Mouse (Mus musculus): Measurements from ENCODE around the gene Capns1. TPM values are rescaled to one million over a fixed set of nuclear protein-coding genes. Genes with fewer than 3 reads are reported as not detected.
"Not testable (repeated sequence)": the region's sequence is repeated elsewhere in the genome, so short reads cannot be mapped to it uniquely, and the experiment has no call there.

Capns1 gene
- polyA plus RNA-seq, 1 experiment: 622 TPM

DNA sequence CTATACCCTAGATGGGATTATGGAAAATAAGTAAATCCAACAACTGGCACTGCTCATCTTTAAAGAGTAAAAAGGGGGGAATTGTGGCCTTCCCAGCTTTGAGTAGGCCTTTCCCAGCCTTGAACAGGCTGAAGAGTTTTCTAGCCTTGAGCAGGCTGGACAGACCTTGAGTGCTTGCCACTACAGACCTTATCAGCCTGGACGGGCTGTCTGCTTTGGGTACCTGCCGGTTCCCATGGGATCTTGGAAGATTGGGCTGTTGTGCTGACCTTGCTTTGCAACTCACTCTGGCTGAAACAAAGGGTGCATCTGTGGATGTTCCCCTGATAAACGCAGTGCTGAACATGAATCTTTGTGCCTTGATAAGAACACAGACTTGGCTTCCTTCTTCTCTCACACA, 15.3 kb upstream of the Capns1 start:
- Histone ChIP-seq H3K4me3 (no peak overlapping the region), H3K4me2 (ENCODE audit: low read depth) (no peak overlapping the region), H3K27me3 (ENCODE audit: control insufficient read depth, insufficient read depth, insufficient read length) (no peaks in the 10 kb centered on the region), H3ac (ENCODE audit: control insufficient read depth, insufficient read length) (no peak overlapping the region), H3K36me3 (ENCODE audit: control insufficient read depth, insufficient read depth) (no peaks in the 10 kb centered on the region), H3K79me2 (ENCODE audit: control insufficient read depth, insufficient read depth) (no peaks in the 10 kb centered on the region)
- TF ChIP-seq MYOG (IDR thresholded peaks at IDR 0.05; ENCODE audit: control insufficient read depth in 1 of 3, insufficient read depth in 1 of 3, insufficient read length in 2 of 3, low read depth in 2 of 3) (no peak), REST (IDR thresholded peaks at IDR 0.05; ENCODE audit: insufficient read depth, insufficient read length) (no peak), MAX (IDR thresholded peaks at IDR 0.05; ENCODE audit: low read depth) (no peak), SRF (IDR thresholded peaks at IDR 0.05; ENCODE audit: control insufficient read depth, insufficient read length, low read depth) (no peak), CEBPB (IDR thresholded peaks at IDR 0.05; ENCODE audit: insufficient read depth, poor library complexity, severe bottlenecking) (no peak), TCF12 (IDR thresholded peaks at IDR 0.05; ENCODE audit: insufficient read depth, poor library complexity, severe bottlenecking) (no peak), POLR2A (IDR thresholded peaks at IDR 0.05; ENCODE audit: insufficient read length, low read depth) (no peak), TCF3 (IDR thresholded peaks at IDR 0.05; ENCODE audit: insufficient read length, low read depth) (no peak), E2F4 (IDR thresholded peaks at IDR 0.05; ENCODE audit: insufficient read depth) (no peak), POLR2AphosphoS2 (IDR thresholded peaks at IDR 0.05; ENCODE audit: insufficient read length, low read depth) (no peak), MYOD1 (IDR thresholded peaks at IDR 0.05; ENCODE audit: control insufficient read depth in 1 of 3, insufficient read length in 2 of 3, low read depth in 2 of 3) (no peak), USF1 (IDR thresholded peaks at IDR 0.05; ENCODE audit: low read depth) (no peak)

- H3K4me2 ChIP-seq (ENCODE audit: low read depth): no peak overlapping the region
- no peaks in the 10 kb centered on the region for H3K27me3 ChIP-seq (ENCODE audit: control insufficient read depth, insufficient read depth, insufficient read length)
- no peaks in the 10 kb centered on the region for H3K36me3 ChIP-seq (ENCODE audit: control insufficient read depth, insufficient read depth)
- no peak overlapping the region for H3K4me3 ChIP-seq
- H3ac ChIP-seq (ENCODE audit: control insufficient read depth, insufficient read length): no peak overlapping the region
- no peak for TF ChIP-seq REST (IDR thresholded peaks at IDR 0.05; ENCODE audit: insufficient read depth, insufficient read length)
- TF ChIP-seq MYOD1 (IDR thresholded peaks at IDR 0.05; ENCODE audit: control insufficient read depth in 1 of 3, insufficient read length in 2 of 3, low read depth in 2 of 3): no peak
- TF ChIP-seq SRF (IDR thresholded peaks at IDR 0.05; ENCODE audit: control insufficient read depth, insufficient read length, low read depth): no peak
- no peaks in the 10 kb centered on the region for H3K79me2 ChIP-seq (ENCODE audit: control insufficient read depth, insufficient read depth)
These were observed 12.4 kb upstream of the Capns1 start for GRCm38 (mm10) chr7:30211025-30211424.

- not testable (repeated sequence) for H3K27me3 ChIP-seq (ENCODE audit: control insufficient read depth, insufficient read depth, insufficient read length); H3K4me2 ChIP-seq (ENCODE audit: low read depth); H3K79me2 ChIP-seq (ENCODE audit: control insufficient read depth, insufficient read depth); H3ac ChIP-seq (ENCODE audit: control insufficient read depth, insufficient read length); H3K36me3 ChIP-seq (ENCODE audit: control insufficient read depth, insufficient read depth); H3K4me3 ChIP-seq
These were observed 7.8 kb upstream of the Capns1 start for GRCm38 (mm10) chr7:30206364-30206763.

DNA sequence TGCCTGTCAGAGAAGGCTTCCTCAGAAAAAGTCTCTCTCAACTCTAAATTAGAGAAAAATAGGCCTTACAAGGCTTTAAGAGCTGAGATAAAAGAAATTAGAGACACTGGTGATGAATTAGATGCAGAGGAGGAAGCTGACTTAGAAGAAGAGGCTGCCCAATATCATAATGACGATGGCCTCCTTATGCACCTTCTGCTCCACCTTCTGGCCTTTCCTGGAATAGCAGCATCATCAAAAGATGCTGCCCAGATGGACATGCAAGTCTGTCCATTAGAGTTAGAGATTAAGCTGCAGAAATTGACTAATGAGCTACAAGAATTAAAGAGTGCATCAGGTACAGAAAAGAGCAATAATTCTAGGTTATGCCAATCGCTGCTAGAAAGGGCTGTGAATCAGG, 6.8 kb upstream of the Capns1 start:
- Histone ChIP-seq H3ac (ENCODE audit: control insufficient read depth, insufficient read length) (no peak overlapping the region), H3K4me2 (ENCODE audit: low read depth) (no peak overlapping the region), H3K4me3 (no peak overlapping the region), H3K79me2 (ENCODE audit: control insufficient read depth, insufficient read depth) (no peaks in the 10 kb centered on the region), H3K27me3 (ENCODE audit: control insufficient read depth, insufficient read depth, insufficient read length) (no peaks in the 10 kb centered on the region), H3K36me3 (ENCODE audit: control insufficient read depth, insufficient read depth) (no peaks in the 10 kb centered on the region)
- no peak for TF ChIP-seq REST (IDR thresholded peaks at IDR 0.05; ENCODE audit: insufficient read depth, insufficient read length)
- no peak for TF ChIP-seq CEBPB (IDR thresholded peaks at IDR 0.05; ENCODE audit: insufficient read depth, poor library complexity, severe bottlenecking)
- TF ChIP-seq E2F4 (IDR thresholded peaks at IDR 0.05; ENCODE audit: insufficient read depth): no peak
- no peak for TF ChIP-seq SRF (IDR thresholded peaks at IDR 0.05; ENCODE audit: control insufficient read depth, insufficient read length, low read depth)
- TF ChIP-seq MYOG (IDR thresholded peaks at IDR 0.05; ENCODE audit: control insufficient read depth in 1 of 3, insufficient read depth in 1 of 3, insufficient read length in 2 of 3, low read depth in 2 of 3): no peak
- no peak for TF ChIP-seq POLR2AphosphoS2 (IDR thresholded peaks at IDR 0.05; ENCODE audit: insufficient read length, low read depth)
- TF ChIP-seq MAX (IDR thresholded peaks at IDR 0.05; ENCODE audit: low read depth): no peak
- no peak for TF ChIP-seq TCF12 (IDR thresholded peaks at IDR 0.05; ENCODE audit: insufficient read depth, poor library complexity, severe bottlenecking)
- TF ChIP-seq POLR2A (IDR thresholded peaks at IDR 0.05; ENCODE audit: insufficient read length, low read depth): no peak
- TF ChIP-seq USF1 (IDR thresholded peaks at IDR 0.05; ENCODE audit: low read depth): no peak
- TF ChIP-seq TCF3 (IDR thresholded peaks at IDR 0.05; ENCODE audit: insufficient read length, low read depth): no peak
- no peak for TF ChIP-seq MYOD1 (IDR thresholded peaks at IDR 0.05; ENCODE audit: control insufficient read depth in 1 of 3, insufficient read length in 2 of 3, low read depth in 2 of 3)

DNA sequence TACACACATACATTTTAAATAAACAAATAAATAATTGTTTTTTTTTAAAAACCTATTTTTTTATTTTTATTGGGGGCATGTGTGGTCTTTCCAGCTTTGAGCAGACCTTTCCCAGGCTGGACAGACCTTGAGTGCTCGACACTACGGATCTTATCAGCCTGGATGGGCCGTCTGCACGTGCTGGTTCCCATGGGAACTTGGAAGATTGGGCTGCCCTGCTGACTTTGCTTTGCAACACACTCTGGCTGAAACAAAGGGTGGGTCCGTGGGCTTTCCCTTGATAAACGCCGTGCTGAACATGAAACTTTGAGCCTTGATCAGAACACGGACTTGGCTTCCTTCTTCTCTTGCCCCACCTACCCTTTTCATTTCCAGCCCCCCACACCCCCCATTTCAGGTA, 5.8 kb upstream of the Capns1 start:
- Histone ChIP-seq H3K27me3 (ENCODE audit: control insufficient read depth, insufficient read depth, insufficient read length) (no peaks in the 10 kb centered on the region), H3K36me3 (ENCODE audit: control insufficient read depth, insufficient read depth) (no peaks in the 10 kb centered on the region), H3ac (ENCODE audit: control insufficient read depth, insufficient read length) (no peak overlapping the region), H3K79me2 (ENCODE audit: control insufficient read depth, insufficient read depth) (no peaks in the 10 kb centered on the region), H3K4me2 (ENCODE audit: low read depth) (no peak overlapping the region), H3K4me3 (no peak overlapping the region)
- no peak for TF ChIP-seq E2F4 (IDR thresholded peaks at IDR 0.05; ENCODE audit: insufficient read depth)
- TF ChIP-seq REST (IDR thresholded peaks at IDR 0.05; ENCODE audit: insufficient read depth, insufficient read length): no peak
- TF ChIP-seq CEBPB (IDR thresholded peaks at IDR 0.05; ENCODE audit: insufficient read depth, poor library complexity, severe bottlenecking): no peak
- TF ChIP-seq USF1 (IDR thresholded peaks at IDR 0.05; ENCODE audit: low read depth): no peak
- TF ChIP-seq MYOD1 (IDR thresholded peaks at IDR 0.05; ENCODE audit: control insufficient read depth in 1 of 3, insufficient read length in 2 of 3, low read depth in 2 of 3): no peak
- TF ChIP-seq MAX (IDR thresholded peaks at IDR 0.05; ENCODE audit: low read depth): no peak
- TF ChIP-seq MYOG (IDR thresholded peaks at IDR 0.05; ENCODE audit: control insufficient read depth in 1 of 3, insufficient read depth in 1 of 3, insufficient read length in 2 of 3, low read depth in 2 of 3): no peak
- TF ChIP-seq SRF (IDR thresholded peaks at IDR 0.05; ENCODE audit: control insufficient read depth, insufficient read length, low read depth): no peak
- no peak for TF ChIP-seq POLR2AphosphoS2 (IDR thresholded peaks at IDR 0.05; ENCODE audit: insufficient read length, low read depth)
- no peak for TF ChIP-seq TCF3 (IDR thresholded peaks at IDR 0.05; ENCODE audit: insufficient read length, low read depth)
- TF ChIP-seq POLR2A (IDR thresholded peaks at IDR 0.05; ENCODE audit: insufficient read length, low read depth): no peak
- no peak for TF ChIP-seq TCF12 (IDR thresholded peaks at IDR 0.05; ENCODE audit: insufficient read depth, poor library complexity, severe bottlenecking)
